In the genomic region with DNA sequence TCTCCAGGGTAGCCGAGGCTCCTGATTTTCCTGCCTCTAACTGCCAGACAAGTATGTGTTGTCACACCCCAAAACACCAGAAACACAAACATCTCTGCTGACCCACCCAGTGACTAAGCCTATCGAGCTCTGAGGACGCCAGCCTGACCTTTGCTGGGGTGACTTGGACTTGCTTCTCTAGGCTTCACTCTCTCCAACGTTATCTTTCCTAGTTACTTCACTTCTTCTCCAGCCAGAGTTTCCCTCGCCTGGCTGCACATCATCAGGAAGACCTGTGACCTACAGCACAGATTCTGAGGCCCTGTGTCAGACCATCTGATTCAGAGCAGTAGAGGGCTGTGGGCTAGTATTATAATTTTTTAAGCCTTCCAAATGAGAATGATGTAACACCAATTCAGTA, we compare ENCODE assay signal across 12 mouse cellular contexts. TPM values are rescaled to one million over a fixed set of nuclear protein-coding genes. Genes with fewer than 3 reads are reported as not detected.
A peak's percentile ranks its signal among the peaks of the same experiment; 100 is the strongest.
DNase-seq lines count a peak whose midpoint lies in the region; ATAC-seq and TF ChIP-seq lines count a peak whose summit lies in the region.
"Had no signal": no experiment of that assay in that cellular context is flagged by ENCODE, and none has a peak within 500 bp of the region (broad histone marks: within the 10 kb centered on the region; RNA-seq: fewer than 3 reads in every experiment).

No protein-coding gene starts in this region.

- no peaks in the 10 kb centered on the region for H3K9me3 ChIP-seq in heart, embryonic 14.5 days (ENCODE audit: control insufficient read depth, low read length)
- H3K9me3 ChIP-seq: lung, embryonic 15.5 days had no signal

- H3K36me3 ChIP-seq in heart, embryonic 14.5 days (ENCODE audit: control insufficient read depth, insufficient read depth, low read length) = peaks cover 44% of the 10 kb centered on the region
- H3K36me3 ChIP-seq: lung, embryonic 15.5 days had no signal

- no peak for TF ChIP-seq CTCF in lung, adult 2 months (IDR thresholded peaks at IDR 0.05; ENCODE audit: insufficient read depth, low read length)

- peak; percentile 41 for DNase-seq in lung, postnatal 36 days
- no peak for DNase-seq in lung, adult 2 months
- peak; percentile 71 for DNase-seq in fibroblast of lung, adult 2 months (ENCODE audit: low read depth)
- DNase-seq in right cerebral cortex, adult 2 months (ENCODE audit: low spot score in 2 of 2) = no peak
- no peak for DNase-seq in spleen, adult 18-20 months
- DNase-seq in thymus, postnatal 25 days = no peak
- DNase-seq: thymus, adult 18-20 months had no signal

- H3K4me1 ChIP-seq in lung, adult 2 months (ENCODE audit: control insufficient read depth, insufficient read depth, low read length) = peaks cover 8% of the 10 kb centered on the region; the same call in 1 of the 2 replicates
- H3K4me1 ChIP-seq in heart, embryonic 14.5 days (ENCODE audit: control insufficient read depth in 2 of 2, insufficient read depth in 2 of 2, low read length in 2 of 2) = peaks cover 27 to 51% of the 10 kb centered on the region in 2 experiments

- H3K9ac ChIP-seq in heart, embryonic 14.5 days (ENCODE audit: low read length) = 0 out of 2 replicates have a peak overlapping the region, but pooled peaks have one; percentile 6
- H3K9ac ChIP-seq: lung, embryonic 15.5 days had no signal

- 43% methylated on average over 5 of the region's 5 CpGs for WGBS in lung, adult 2 months
- WGBS in heart, embryonic 14.5 days = 18% methylated on average over 5 of the region's 5 CpGs

- H3K27ac ChIP-seq in heart, embryonic 14.5 days (replicated peaks in 1 of 2; ENCODE audit: control insufficient read depth in 1 of 2, insufficient read depth in 1 of 2, low read depth in 2 of 2, low read length in 2 of 2) = peak overlapping the region; percentile 43 to 64
- H3K27ac ChIP-seq: lung, embryonic 15.5 days had no signal

- no peak for ATAC-seq in heart, embryonic 14.5 days (ENCODE audit: insufficient number of reproducible peaks, insufficient read depth, low FRiP score, low read depth)

- H3K4me3 ChIP-seq in lung, adult 2 months (replicated peaks; ENCODE audit: extremely low read depth, low read depth, low read length) = no peak overlapping the region
- H3K4me3 ChIP-seq in heart, embryonic 14.5 days (ENCODE audit: control insufficient read depth in 1 of 2, insufficient read depth in 1 of 2, low read depth in 1 of 2, low read length in 2 of 2) = no peak overlapping the region
- H3K4me3 ChIP-seq: lung, embryonic 15.5 days had no signal

- no peak for TF ChIP-seq POLR2A in lung, adult 2 months (IDR thresholded peaks at IDR 0.05; ENCODE audit: borderline replicate concordance, extremely low read depth, low read depth, low read length)

- H3K4me2 ChIP-seq in heart, embryonic 14.5 days (ENCODE audit: low read length) = no peak overlapping the region
- H3K4me2 ChIP-seq: lung, embryonic 15.5 days had no signal

- H3K27me3 ChIP-seq in heart, embryonic 14.5 days (ENCODE audit: control insufficient read depth, insufficient read depth, low read length) = no peaks in the 10 kb centered on the region
- H3K27me3 ChIP-seq: lung, embryonic 15.5 days had no signal

RNA-seq across cellular contexts. Expression of gene Ugdh, which starts 19.0 kb away (rescaled TPM):
- 8.7 and 12.2 TPM in 2 replicates for polyA plus RNA-seq in lung, adult 2 months (2012; rRNA removed)
- polyA plus RNA-seq in heart, embryonic 14.5 days (2014; fragmentation: Nextera tagmentation; extraction: Ambion mirVana) = 48.7 and 59.8 TPM in 2 replicates

RNA-seq across cellular contexts. Expression of gene Gm43552, which starts 37.9 kb away (rescaled TPM):
- polyA plus RNA-seq in lung, adult 2 months (2012; rRNA removed) = not detected in 2 replicates
- not detected in 2 replicates for polyA plus RNA-seq in heart, embryonic 14.5 days (2014; fragmentation: Nextera tagmentation; extraction: Ambion mirVana)
- polyA plus RNA-seq: limb, embryonic 11.5 days; lung, embryonic 15.5 days; midbrain, postnatal 0 days; spleen, adult 2 months had no signal

Comparison
In these comparisons a context has a peak if more than half of its experiments do, and no peak if none do; other contexts are left out.
1. DNase-seq: peak in lung, postnatal 36 days (single experiment) and fibroblast of lung, adult 2 months (single experiment); none in lung, adult 2 months (single experiment), right cerebral cortex, adult 2 months (0 of 2), spleen, adult 18-20 months (0 of 2) and thymus, postnatal 25 days (single experiment).